Mouse (Mus musculus) 3T3-L1 (cell line): ENCODE results near the gene Atoh7.
A peak's percentile ranks its signal among the peaks of the same experiment; 100 is the strongest.

Source experiments
- DNase-seq: peaks from one replicate; pipeline ENCODE4 v3.0.0-alpha.2; 2015; ENCODE audit warnings: low read depth, low spot score

Atoh7 gene

GRCm38 (mm10) chr10:63098191-63098590, 1.3 kb upstream of the Atoh7 start:
- DNase-seq = no peak

GRCm38 (mm10) chr10:63099941-63100562, 601 bp downstream of the Atoh7 start:
- DNase-seq = no peak

GRCm38 (mm10) chr10:63100657-63101056, 1.2 kb downstream of the Atoh7 start:
- no peak for DNase-seq

- peak; percentile 49 for DNase-seq
These were observed 13.7 kb downstream of the Atoh7 start for GRCm38 (mm10) chr10:63113027-63113604.

- no peak for DNase-seq
These were observed 14.4 kb downstream of the Atoh7 start for GRCm38 (mm10) chr10:63113716-63114360.

- no peak for DNase-seq
These were observed 16.4 kb downstream of the Atoh7 start for GRCm38 (mm10) chr10:63115881-63116280.

- DNase-seq = no peak
These were observed 16.9 kb downstream of the Atoh7 start for GRCm38 (mm10) chr10:63116376-63116775.

- DNase-seq = no peak
These were observed 18.1 kb downstream of the Atoh7 start for GRCm38 (mm10) chr10:63117583-63117982.

GRCm38 (mm10) chr10:63119916-63120315, 20.5 kb downstream of the Atoh7 start:
- DNase-seq = no peak

- DNase-seq = no peak
These were observed 22.5 kb downstream of the Atoh7 start for GRCm38 (mm10) chr10:63121961-63122360.

GRCm38 (mm10) chr10:63122516-63122915, 23.1 kb downstream of the Atoh7 start:
- DNase-seq = no peak

GRCm38 (mm10) chr10:63123141-63123540, 23.7 kb downstream of the Atoh7 start:
- no peak for DNase-seq

GRCm38 (mm10) chr10:63124016-63124415, 24.6 kb downstream of the Atoh7 start:
- DNase-seq = no peak

GRCm38 (mm10) chr10:63125343-63125742, 25.9 kb downstream of the Atoh7 start:
- peak; percentile 23 for DNase-seq

- no peak for DNase-seq
These were observed 26.7 kb downstream of the Atoh7 start for GRCm38 (mm10) chr10:63126116-63126515.

GRCm38 (mm10) chr10:63127156-63127555, 27.7 kb downstream of the Atoh7 start:
- DNase-seq = no peak

- DNase-seq = peak; percentile 71
These were observed 28.8 kb downstream of the Atoh7 start for GRCm38 (mm10) chr10:63128256-63128655.

GRCm38 (mm10) chr10:63130500-63130899, 31.0 kb downstream of the Atoh7 start:
- no peak for DNase-seq

GRCm38 (mm10) chr10:63132356-63132755, 32.9 kb downstream of the Atoh7 start:
- no peak for DNase-seq

GRCm38 (mm10) chr10:63133326-63133725, 33.9 kb downstream of the Atoh7 start:
- DNase-seq = no peak

GRCm38 (mm10) chr10:63135680-63136079, 36.2 kb downstream of the Atoh7 start:
- no peak for DNase-seq

GRCm38 (mm10) chr10:63136436-63136835, 37.0 kb downstream of the Atoh7 start:
- DNase-seq = no peak

- DNase-seq = no peak
These were observed 43.2 kb downstream of the Atoh7 start for GRCm38 (mm10) chr10:63142660-63143059.
